Mouse (Mus musculus): ENCODE measurements around the gene Gm21887. TPM values are rescaled to one million over a fixed set of nuclear protein-coding genes. Genes with fewer than 3 reads are reported as not detected.
"Not testable (repeated sequence)": the region's sequence is repeated elsewhere in the genome, so short reads cannot be mapped to it uniquely, and the experiment has no call there.

Gm21887 gene
- polyA plus RNA-seq, 1 experiment from 2014 or later, result 276 TPM

- peaks cover 13% of the 10 kb centered on the region for H3K36me3 ChIP-seq
- not testable (repeated sequence) for ATAC-seq (ENCODE audit: insufficient number of reproducible peaks, insufficient read depth, low FRiP score, low TSS enrichment, low read depth); H3K4me3 ChIP-seq (replicated peaks); H3K27me3 ChIP-seq; H3K4me1 ChIP-seq (replicated peaks); H3K9ac ChIP-seq (replicated peaks); H3K4me2 ChIP-seq
- 43% methylated on average over 2 of the region's 2 CpGs for WGBS
- H3K9me3 ChIP-seq, result peaks cover 48% of the 10 kb centered on the region
- H3K27ac ChIP-seq, result peak overlapping the region; percentile 32; the same call in 1 of the 2 replicates
Measured at GRCm38 (mm10) chrX:170007375-170008178, 1.9 kb upstream of the Gm21887 start.

DNA sequence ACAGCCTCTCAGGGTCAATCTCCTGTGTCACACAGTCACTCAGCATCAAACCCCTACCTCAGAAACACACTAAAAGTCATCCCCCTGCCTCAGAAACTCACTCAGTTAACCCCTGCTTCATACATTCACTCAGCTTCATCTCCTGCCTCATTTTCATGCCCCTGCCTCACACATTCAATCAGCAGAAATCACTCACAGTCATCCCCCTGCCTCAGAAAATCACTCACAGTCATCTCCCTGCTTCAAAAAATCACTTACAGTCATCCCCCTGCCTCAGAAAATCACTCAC, 1.3 kb upstream of the Gm21887 start:
- Histone ChIP-seq H3K9me3 (peaks cover 48% of the 10 kb centered on the region), H3K36me3 (peaks cover 13% of the 10 kb centered on the region)
- not testable (repeated sequence) for H3K4me3 ChIP-seq (replicated peaks); H3K4me2 ChIP-seq; H3K27me3 ChIP-seq; H3K27ac ChIP-seq; ATAC-seq (ENCODE audit: insufficient number of reproducible peaks, insufficient read depth, low FRiP score, low TSS enrichment, low read depth); H3K4me1 ChIP-seq (replicated peaks); H3K9ac ChIP-seq (replicated peaks)

GRCm38 (mm10) chrX:170008584-170008983, 875 bp upstream of the Gm21887 start:
- not testable (repeated sequence) for H3K4me3 ChIP-seq (replicated peaks); ATAC-seq (ENCODE audit: insufficient number of reproducible peaks, insufficient read depth, low FRiP score, low TSS enrichment, low read depth); H3K4me1 ChIP-seq (replicated peaks); H3K27ac ChIP-seq; H3K27me3 ChIP-seq; H3K9ac ChIP-seq (replicated peaks)
- WGBS, result 51% methylated on average over 3 of the region's 3 CpGs
- Histone ChIP-seq H3K4me2 (peak overlapping the region; percentile 0; the same call in 1 of the 2 replicates), H3K36me3 (peaks cover 13% of the 10 kb centered on the region), H3K9me3 (peaks cover 48% of the 10 kb centered on the region)

GRCm38 (mm10) chrX:170009801-170010221, 352 bp downstream of the Gm21887 start:
- H3K27ac ChIP-seq, result peak overlapping the region; percentile 68
- peak overlapping the region; percentile 54 for H3K4me3 ChIP-seq (replicated peaks)
- ATAC-seq (ENCODE audit: insufficient number of reproducible peaks, insufficient read depth, low FRiP score, low TSS enrichment, low read depth), result peak; percentile 99
- peak overlapping the region; percentile 83 for H3K9ac ChIP-seq (replicated peaks)
- WGBS, result 59% methylated on average over 25 of the region's 25 CpGs
- not testable (repeated sequence) for H3K27me3 ChIP-seq; H3K4me1 ChIP-seq (replicated peaks); H3K4me2 ChIP-seq
- H3K9me3 ChIP-seq, result peaks cover 42% of the 10 kb centered on the region
- peaks cover 16% of the 10 kb centered on the region for H3K36me3 ChIP-seq

- peaks cover 42% of the 10 kb centered on the region for H3K9me3 ChIP-seq
- H3K27me3 ChIP-seq; H3K4me1 ChIP-seq (replicated peaks); H3K9ac ChIP-seq (replicated peaks); H3K27ac ChIP-seq: not testable (repeated sequence)
- H3K36me3 ChIP-seq, result peaks cover 16% of the 10 kb centered on the region
- WGBS, result 85% methylated on average over 97 of the region's 97 CpGs
- ATAC-seq (ENCODE audit: insufficient number of reproducible peaks, insufficient read depth, low FRiP score, low TSS enrichment, low read depth), result peak; percentile 57
- H3K4me3 ChIP-seq (replicated peaks), result peak overlapping the region; percentile 8
- H3K4me2 ChIP-seq, result peak overlapping the region; percentile 33
Measured at GRCm38 (mm10) chrX:170010581-170011528, 1.4 kb downstream of the Gm21887 start.

- H3K9me3 ChIP-seq, result peaks cover 42% of the 10 kb centered on the region
- ATAC-seq (ENCODE audit: insufficient number of reproducible peaks, insufficient read depth, low FRiP score, low TSS enrichment, low read depth); H3K4me2 ChIP-seq; H3K4me1 ChIP-seq (replicated peaks); H3K4me3 ChIP-seq (replicated peaks); H3K9ac ChIP-seq (replicated peaks); H3K27ac ChIP-seq; H3K27me3 ChIP-seq: not testable (repeated sequence)
- 82% methylated on average over 7 of the region's 10 CpGs for WGBS
- H3K36me3 ChIP-seq, result peaks cover 20% of the 10 kb centered on the region
Measured at GRCm38 (mm10) chrX:170011529-170011879, 2.0 kb downstream of the Gm21887 start.

- H3K27me3 ChIP-seq; H3K9ac ChIP-seq (replicated peaks); ATAC-seq (ENCODE audit: insufficient number of reproducible peaks, insufficient read depth, low FRiP score, low TSS enrichment, low read depth); H3K4me2 ChIP-seq; H3K4me3 ChIP-seq (replicated peaks); H3K27ac ChIP-seq: not testable (repeated sequence)
- H3K36me3 ChIP-seq, result peaks cover 28% of the 10 kb centered on the region
- H3K9me3 ChIP-seq, result peaks cover 31% of the 10 kb centered on the region
- 94% methylated on average over 6 of the region's 13 CpGs for WGBS
- H3K4me1 ChIP-seq (replicated peaks), result 0 out of 2 replicates have a peak, but pooled peaks cover 10% of the 10 kb centered on the region
Measured at GRCm38 (mm10) chrX:170013421-170013820, 4.0 kb downstream of the Gm21887 start.

DNA sequence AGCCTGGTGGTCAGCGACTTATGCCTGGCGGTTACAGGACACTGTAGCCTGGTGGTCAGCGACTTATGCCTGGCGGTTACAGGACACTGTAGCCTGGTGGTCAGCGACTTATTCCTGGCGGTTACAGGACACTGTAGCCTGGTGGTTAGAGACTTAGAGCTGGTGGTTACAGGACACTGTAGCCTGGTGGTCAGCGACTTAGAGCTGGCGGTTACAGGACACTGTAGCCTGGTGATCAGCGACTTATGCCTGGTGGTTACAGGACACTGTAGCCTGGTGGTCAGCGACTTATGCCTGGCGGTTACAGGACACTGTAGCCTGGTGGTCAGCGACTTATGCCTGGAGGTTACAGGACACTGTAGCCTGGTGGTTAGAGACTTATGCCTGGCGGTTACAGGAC, 4.6 kb downstream of the Gm21887 start:
- WGBS, result 71% methylated on average over 8 of the region's 13 CpGs
- H3K9ac ChIP-seq (replicated peaks); ATAC-seq (ENCODE audit: insufficient number of reproducible peaks, insufficient read depth, low FRiP score, low TSS enrichment, low read depth); H3K27ac ChIP-seq; H3K4me2 ChIP-seq; H3K27me3 ChIP-seq; H3K4me3 ChIP-seq (replicated peaks): not testable (repeated sequence)
- Histone ChIP-seq H3K9me3 (peaks cover 33% of the 10 kb centered on the region), H3K36me3 (peaks cover 34% of the 10 kb centered on the region), H3K4me1 (replicated peaks) (0 out of 2 replicates have a peak, but pooled peaks cover 10% of the 10 kb centered on the region)

- H3K4me2 ChIP-seq; H3K4me3 ChIP-seq (replicated peaks); H3K4me1 ChIP-seq (replicated peaks); H3K27ac ChIP-seq; H3K27me3 ChIP-seq; ATAC-seq (ENCODE audit: insufficient number of reproducible peaks, insufficient read depth, low FRiP score, low TSS enrichment, low read depth); H3K9ac ChIP-seq (replicated peaks): not testable (repeated sequence)
- WGBS, result 89% methylated on average over 10 of the region's 12 CpGs
- H3K36me3 ChIP-seq, result peaks cover 43% of the 10 kb centered on the region
- peaks cover 34% of the 10 kb centered on the region for H3K9me3 ChIP-seq
Measured at GRCm38 (mm10) chrX:170015883-170016282, 6.4 kb downstream of the Gm21887 start.

GRCm38 (mm10) chrX:170017333-170018245, 8.1 kb downstream of the Gm21887 start:
- H3K4me2 ChIP-seq; H3K4me3 ChIP-seq (replicated peaks); H3K9ac ChIP-seq (replicated peaks); H3K27me3 ChIP-seq; H3K4me1 ChIP-seq (replicated peaks): not testable (repeated sequence)
- peaks cover 39% of the 10 kb centered on the region for H3K9me3 ChIP-seq
- H3K36me3 ChIP-seq, result peaks cover 50% of the 10 kb centered on the region
- 61% methylated on average over 27 of the region's 27 CpGs for WGBS
- H3K27ac ChIP-seq, result peak overlapping the region; percentile 13; the same call in 1 of the 2 replicates
- peak; percentile 86 for ATAC-seq (ENCODE audit: insufficient number of reproducible peaks, insufficient read depth, low FRiP score, low TSS enrichment, low read depth)
